Mouse (Mus musculus) left cerebral cortex, postnatal 25 days (tissue): ENCODE measurements at regions not wholly inside any gene's neighbourhood (a gene's known extent, or its start where the extent isn't known, plus 50 kb on each side); places are given as distances from the start of the nearest gene placed in this dataset.

Source experiments
- DNase-seq, 2 experiments: peaks; one replicate each; pipeline ENCODE4 v3.0.0; 2022; ENCODE audit warnings: low spot score in 2 of 2, mixed read lengths in 1 of 2
- intact Hi-C: fragments of 180-260 bp; cut with DNase I; formaldehyde crosslinking; loops from one replicate; pipeline ENCODE4 v1.15.1; 2025

DNA sequence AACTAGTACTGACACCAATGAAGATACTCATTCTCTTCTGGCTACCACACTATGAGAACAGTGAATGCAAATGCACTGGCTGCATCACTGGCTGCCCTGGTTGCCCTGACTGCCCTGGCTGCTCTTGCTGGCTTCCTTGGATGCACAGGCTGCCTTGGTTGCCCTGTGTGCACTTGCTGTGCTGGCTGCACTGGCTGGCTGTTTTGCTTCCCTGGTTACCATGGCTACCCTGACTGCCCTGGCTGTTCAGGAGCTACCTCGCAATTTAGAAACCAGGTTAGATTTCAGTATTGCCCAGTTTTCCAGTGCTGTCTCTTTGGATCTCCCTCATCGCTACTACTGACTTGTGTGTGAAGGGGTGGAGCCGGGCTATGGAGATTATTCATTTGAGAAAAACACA, 175.7 kb downstream of the Fat4 start:
- intact Hi-C loops = no loop called here
- DNase-seq = no peak

DNA sequence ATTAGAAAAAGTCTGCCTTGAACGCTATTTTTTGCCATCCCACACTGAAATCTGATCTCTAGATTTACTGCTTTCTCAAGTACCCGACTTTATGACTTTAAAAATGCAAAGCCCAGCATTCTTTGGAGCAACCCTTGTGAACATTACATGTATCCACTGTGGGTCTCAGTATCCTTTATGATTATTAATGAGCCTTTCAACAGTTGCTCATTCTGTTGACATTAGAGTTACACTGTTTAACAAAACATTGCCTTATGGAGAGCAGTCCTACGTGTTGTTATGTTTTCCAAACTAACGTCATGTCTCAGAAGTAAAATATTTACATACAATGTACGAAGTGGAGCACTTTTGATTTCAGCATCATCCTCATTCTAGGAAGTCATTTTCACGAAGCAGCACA, 178.7 kb downstream of the Fat4 start:
- DNase-seq = no peak
- intact Hi-C loops = no loop called here

DNA sequence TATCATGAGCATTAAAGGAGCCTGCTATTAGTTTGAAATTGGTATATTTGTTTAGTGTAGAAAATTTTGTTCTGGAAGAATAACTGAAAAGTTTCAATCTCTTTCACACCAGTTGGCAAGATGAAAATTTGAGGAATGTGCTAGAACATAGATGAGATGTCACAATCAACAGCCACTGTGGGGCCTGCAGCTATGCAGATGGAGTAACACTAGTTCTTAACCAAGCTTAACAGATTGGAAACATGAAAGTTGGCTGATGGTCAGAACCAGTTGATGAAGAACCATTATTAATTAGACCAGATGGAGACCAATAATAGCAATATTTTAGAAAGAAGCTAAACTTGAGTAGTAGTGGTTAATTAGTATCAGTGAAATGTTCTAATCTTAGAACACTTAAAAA, 182.3 kb downstream of the Fat4 start:
- no peak for DNase-seq
- intact Hi-C loops = no loop called here

DNA sequence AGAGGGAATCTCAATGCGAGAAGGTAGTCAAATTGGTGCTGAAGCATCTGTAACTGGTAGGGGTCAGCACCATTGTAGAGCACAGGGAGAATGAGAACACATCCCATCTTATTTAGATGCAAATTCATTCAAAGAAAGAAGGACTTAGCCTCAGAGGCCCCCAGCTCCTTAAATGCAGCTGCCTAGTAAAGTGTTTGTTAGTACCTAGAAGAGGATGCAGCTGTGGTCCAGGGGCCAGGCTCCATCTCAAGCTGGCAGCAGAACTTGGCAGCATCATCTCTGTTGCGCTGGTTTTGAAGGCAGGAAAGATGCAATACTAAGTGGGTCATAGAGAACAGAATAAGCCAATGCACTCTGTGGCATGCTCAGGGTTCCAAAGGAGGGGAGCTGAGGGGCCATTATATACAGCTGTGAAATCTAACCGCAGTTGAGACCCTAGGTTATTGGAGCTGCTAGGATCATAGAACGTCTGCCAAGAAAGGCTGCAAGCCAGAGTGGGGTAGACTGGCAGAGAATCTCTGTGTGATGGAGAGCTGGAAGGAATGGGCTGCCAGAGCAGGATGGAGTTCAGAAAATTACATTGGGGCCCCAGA, 196.0 kb downstream of the Fat4 start:
- intact Hi-C loops = no loop called here
- DNase-seq = no peak

DNA sequence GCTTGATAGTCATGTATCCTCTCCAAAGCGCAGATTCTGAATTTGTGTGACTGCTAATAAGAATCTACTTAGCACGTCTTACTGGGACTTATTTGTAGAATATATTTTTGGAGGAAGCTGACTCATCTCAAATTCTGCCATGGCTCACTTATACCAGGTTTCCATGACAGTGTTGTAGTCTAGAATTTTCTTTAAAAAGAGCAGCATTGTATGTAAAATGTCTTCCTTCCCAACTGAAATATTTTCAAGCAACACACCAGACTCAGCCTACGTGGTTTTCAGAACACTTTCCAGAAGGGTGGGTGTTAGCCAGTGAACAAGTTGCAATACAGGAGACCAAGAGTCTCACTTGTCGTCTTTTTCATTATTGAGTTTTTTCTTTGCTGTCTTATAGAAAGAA, 202.2 kb downstream of the Fat4 start:
- peak; percentile 4 to 51 for DNase-seq
- intact Hi-C loops = no loop called here

DNA sequence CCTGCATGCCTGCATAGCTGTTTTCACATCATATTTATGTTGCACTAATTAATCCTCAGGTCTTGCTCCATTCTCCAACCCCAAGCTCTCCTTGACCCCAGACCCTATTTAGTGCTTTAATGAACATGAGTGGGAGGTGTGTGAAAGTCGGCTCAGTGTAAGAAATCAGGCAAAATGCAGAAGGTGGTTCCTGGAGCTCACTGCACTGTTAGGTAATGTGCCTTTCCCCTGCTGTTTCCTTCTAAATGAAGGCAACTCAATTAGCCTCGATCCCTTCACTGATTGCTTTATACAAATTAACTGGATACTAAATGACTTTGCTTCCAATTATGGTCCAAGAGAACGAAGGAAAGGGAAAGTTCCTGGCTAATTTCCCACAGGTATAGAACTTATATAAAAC, 215.6 kb downstream of the Fat4 start:
- intact Hi-C loops = no loop called here
- no peak for DNase-seq

DNA sequence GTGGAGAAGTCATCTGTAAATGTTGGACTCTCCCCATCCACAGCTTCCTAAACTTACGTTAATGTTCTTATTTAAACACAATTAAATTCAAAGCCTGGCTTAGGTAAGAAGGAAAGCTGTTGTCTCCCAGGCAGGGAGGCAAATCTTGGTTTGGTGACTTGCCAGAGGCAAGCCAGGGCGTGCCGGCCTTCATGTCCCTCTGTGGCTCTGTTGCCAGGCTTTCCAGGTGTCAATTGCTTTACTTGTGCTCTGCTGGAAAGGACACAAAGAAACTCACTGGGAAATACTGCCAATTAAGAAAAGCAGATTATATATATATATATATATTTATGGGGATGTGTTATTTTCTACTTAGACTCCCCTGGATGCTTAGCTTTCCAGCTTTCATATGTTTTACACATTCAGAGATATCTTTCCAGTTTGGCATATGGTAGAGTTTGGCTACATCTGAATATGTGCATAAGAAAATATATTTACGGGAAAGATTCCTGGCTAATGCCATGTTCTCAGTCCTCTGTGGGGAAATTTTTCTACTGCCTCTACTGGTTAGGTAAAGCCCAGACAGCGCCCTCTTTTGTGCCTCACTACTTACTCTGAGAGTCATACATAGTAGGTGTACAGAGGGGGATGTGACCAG, 223.1 kb downstream of the Fat4 start:
- intact Hi-C loops = no loop called here
- DNase-seq = peak in 1 of 2 experiments; percentile 7

DNA sequence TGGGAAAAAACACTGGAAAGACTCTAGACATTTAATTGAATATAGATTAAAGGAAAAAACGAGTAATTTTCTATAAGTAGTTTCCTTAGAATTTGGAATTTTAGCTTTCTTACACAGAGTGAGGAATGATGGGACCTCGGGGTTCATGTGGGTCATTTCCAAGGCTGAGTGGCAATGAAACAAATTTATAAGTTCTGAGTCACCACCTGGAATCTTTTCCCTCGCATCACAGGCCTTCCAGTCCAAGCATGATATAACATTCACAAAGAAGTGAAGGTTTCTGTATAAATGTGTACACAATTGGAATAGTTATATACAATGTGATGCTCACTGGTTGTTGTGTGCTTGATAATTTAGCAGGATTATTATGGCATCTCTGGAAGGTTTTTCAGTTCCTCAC, 227.3 kb downstream of the Fat4 start:
- DNase-seq = no peak
- intact Hi-C loops = no loop called here

DNA sequence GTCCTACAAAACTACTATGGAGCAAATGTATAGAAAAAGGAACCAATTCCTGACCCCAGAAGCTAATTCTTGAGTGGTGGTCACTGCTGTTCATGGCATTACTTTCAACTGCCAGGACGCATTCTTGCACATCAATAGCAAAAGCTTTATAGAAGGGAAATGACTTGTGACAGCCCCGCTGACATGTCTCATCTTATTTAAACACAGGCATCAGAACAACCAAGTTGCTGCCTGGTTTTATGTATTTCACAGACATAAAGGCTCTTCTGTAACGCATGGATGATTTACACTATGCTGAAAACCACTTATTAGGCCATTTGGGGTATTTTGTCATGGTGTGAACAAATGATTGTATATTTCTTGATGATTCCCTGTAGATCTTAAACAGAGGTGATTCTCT, 228.1 kb downstream of the Fat4 start:
- no peak for DNase-seq
- intact Hi-C loops = no loop called here

DNA sequence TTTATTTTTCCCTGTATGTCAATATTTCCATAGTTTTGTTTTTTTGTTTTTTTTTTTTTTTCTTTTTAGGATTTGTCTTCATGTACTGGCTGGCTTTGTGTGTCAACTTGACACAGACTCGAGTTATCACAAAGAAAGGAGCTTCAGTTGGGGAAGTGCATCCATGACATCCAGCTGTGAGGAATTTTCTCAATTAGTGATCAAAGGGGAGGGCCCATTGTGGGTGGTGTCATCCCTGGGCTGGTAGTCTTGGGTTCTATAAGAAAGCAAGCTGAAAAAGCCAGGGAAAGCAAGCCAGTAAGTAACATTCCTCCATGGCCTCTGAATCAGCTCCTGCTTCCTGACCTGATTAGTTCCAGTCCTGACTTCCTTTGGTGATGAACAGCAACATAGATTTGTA, 228.7 kb downstream of the Fat4 start:
- intact Hi-C loops = no loop called here
- DNase-seq = no peak

DNA sequence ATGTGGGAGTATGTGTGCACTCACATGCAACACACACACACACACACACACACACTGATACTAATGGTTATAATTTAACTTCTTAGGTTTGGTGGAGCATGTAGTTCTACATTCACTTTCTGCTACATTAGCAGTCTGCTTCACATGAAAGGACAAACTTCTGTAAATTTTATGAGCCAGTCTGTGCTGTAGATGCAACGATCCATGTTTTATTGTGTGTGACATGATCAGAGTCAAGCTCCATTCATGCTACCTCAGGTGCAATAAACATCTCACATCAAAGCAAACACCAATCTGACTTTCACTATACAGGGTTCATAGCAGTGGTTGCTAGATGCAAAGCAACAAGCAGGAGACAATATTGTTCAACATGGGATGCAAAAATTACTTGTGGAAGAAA, 235.5 kb downstream of the Fat4 start:
- intact Hi-C loops = no loop called here
- DNase-seq = no peak

DNA sequence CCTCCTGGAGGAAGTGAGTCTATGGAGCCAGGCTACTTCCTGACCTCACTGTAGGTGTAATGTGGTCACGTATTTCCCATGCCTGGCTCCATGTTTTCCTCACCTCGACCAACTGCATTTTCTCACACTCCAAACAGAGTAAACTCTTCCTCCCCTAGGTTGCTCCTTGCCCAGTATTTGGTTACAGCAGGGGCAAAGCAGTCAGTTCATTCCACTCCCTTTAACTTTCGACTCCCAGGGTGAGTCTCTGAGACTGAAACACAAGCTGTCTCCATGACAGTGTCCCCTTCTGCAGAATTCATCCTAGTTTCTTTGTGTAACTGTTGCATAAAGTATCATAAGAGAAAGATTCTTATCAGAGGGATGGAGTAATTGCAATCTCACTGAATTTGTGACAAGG, 243.8 kb downstream of the Fat4 start:
- no peak for DNase-seq
- intact Hi-C loops = no loop called here

DNA sequence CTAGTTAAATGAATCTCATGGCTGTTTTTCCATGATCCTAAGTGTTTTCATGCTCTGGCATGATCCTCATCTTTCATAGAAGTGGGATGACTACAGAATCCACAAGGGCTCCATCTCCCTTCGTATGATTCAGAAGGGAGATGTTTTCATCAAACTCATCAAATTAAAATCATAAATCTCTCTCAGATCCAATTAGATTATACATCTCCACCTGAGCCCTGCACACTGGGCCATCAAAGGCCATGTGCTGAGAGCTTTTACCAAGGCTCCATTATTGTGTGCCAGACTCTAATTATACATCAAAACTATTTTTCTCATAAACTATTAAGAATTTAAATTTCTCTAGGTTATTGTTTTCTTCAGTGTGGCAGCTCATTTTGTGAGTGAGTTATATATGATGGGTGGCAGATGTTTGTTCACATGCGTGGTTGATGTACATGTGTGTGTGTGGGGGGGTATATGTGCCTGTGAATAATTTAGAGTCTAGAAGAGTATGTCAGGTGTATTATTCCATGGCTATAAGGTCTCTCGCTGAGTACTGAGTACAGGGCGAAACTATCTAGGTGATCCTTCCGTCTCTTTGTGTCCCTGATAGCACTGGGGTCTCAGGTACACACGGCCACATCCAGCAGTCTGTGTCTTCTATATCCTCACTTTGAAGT, 278.4 kb downstream of the Fat4 start:
- no peak for DNase-seq
- intact Hi-C loops = no loop called here

DNA sequence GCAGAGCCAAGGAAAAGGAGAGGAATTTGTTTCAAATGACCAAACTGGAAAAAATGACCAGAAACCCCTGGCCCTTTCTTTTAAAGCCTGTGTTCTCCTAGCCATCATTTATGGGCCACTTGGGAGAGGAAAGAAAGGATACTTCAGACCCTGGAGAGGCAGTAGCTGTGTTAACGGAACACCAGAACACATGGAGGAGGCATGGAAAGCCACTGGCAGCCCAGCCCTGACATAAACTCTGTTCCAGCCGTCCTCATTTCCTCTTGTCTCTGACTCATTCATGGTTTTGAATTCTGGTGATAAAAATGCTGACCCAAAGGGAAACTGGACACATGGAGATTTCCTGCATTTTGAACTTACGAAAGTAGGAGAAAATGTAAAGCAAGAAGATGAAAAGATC, 295.9 kb downstream of the Fat4 start:
- no peak for DNase-seq
- intact Hi-C loops = no loop called here

DNA sequence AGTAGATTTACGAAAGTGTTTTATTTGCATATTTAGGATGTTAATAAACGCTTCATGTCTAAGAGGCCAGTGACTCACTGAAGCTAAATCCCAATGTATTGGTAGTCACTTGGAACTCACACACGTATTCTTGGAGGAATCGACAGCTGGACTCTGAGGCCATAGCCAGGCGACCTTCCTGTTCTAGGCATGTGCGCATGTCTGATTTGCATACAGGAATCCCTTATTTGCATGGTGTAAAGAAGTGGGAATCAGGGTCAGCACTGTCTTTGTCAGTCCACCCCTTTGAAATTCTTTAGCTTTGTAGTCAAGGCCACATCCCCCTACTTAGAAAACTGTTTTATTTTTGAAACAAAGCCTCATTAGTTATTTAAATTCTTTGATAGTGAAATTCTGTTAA, 308.4 kb downstream of the Fat4 start:
- intact Hi-C loops = no loop called here
- no peak for DNase-seq

DNA sequence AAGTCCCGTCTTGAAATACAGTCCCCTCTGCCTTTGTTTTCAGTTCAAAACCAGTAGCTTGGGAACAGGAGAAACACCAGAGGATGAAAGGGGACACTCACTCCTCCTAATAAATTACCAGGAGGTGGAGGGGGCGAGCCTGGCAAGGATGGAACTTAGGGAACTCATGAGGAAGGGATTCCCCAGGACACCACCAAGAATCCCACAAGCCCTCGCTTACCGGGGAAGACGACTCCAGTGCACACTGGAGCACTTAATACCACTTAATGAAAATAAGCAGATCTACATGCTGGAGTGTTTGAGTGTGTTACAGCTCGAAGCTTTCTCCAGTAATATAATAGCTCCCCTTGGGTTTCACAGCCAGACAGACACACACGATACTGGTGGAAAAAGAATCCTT, 315.9 kb downstream of the Fat4 start:
- no peak for DNase-seq
- intact Hi-C loops = no loop called here

DNA sequence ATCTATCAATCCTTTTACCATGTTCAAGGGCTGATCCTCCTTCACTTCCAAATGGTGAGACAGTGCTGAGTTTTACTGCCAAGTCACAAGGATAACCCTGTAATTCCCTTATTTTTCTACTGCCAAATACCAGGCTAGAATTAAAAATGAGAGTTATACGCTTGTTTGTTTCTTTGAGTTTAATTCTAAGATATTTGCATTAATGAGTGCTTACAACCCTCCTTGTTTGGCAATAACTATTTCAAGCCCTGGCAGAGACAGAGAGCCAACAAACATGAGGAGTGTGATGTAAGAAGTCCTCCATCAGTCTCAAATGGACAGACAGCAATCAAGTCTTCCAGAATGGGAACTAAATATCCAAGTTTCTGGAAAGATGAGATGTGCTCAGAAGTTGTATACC, 321.9 kb downstream of the Fat4 start:
- no peak for DNase-seq
- intact Hi-C loops = no loop called here

DNA sequence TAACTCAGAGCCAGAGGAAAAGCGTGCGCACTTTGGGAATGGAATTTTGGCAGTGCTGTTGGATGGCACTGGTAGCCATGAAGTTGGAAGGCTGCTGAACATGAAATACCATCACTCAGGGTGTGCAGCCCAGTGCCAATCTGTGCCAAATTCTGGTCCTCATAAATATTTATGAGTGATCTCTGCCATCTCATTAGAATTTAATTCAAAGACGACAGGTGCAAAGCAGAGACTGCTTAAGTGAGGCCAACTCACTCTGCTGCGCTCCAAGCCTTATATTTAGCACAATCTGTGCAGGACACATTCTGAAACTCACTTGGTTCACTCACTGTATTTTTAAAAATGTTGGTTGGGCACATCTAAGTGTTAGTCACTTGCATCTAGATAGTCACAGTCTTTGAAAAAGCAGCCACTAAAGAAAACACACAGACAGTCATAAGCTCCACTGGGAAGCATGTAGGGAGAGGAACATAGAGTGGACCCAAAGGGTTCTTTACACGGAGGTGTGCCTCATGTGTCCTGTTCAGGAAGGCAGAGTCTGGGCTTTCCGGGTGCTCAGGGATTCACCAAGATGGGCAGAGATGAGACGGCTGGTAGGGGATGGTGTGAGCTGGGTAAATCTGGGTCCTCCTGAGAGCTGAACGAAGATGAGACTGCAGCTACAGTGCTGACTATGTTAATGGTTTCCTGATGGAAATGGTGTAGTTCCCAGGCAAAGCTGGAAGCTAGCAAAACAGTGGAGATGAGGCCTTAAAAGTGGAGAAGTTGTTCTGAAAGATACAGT, 322.8 kb downstream of the Fat4 start:
- peak in 1 of 2 experiments; percentile 79 for DNase-seq
- intact Hi-C loops = loop anchor here (10.0 kb wide), 1 partner anchor 195 kb away; no protein-coding TSS in a partner anchor

DNA sequence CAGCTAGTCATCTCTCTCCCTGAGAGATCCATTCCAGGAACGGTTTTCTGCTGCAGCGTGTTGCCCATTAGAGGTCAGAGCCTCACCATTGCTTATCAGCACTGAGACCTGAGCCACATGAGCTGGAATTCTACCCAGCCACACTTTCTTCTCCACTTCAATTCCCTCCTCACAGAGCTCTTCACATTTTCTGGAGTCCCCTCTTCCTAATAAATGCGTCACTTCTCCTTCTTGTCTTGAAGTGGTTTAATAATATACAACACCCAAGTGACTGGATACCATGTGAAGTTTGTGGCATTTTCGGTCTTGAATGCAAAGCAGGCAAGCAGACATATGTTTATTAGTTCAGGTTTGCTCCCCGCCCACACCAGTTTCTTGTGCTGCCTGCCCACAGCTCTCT, 324.9 kb downstream of the Fat4 start:
- DNase-seq = peak in 1 of 2 experiments; percentile 8

DNA sequence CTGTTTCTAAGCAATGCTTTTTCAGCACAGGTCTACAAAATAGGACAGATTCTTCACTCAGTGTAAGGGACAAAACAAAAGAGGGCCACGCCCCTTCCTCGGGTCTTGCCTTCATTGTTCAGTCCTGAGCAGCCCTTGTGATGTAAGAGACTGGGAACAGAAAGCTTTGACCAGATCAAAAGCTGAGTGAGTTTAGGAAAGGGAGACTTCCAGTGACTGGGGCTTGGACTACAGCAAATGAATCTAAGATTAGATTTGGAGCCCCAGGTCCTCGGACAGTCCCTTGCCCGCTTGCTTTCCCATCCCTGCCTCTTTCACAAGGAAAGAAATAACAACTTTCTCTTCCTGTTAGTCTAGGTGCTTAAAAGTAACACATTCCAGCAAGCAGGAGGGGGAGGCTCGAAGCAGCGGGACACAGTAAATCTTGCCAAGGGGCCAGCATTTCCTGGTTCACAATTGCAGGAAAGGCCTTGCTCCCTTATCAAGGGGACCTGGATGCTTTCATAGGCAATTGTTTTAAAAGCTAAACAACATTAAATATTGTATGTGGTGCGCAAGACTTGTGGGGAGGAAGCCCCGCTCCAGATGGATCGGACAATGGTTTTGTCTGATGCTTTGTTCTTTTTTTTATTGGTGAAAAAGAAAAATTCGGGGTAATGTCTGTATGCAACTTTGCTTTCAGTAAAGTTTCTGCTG, 333.4 kb downstream of the Fat4 start:
- intact Hi-C loops = loop anchor here (2.0 kb wide), 1 partner anchor 335 kb away; no protein-coding TSS in a partner anchor
- DNase-seq = no peak

More for the DNA sequence above, 324.9 kb downstream of the Fat4 start:
- intact Hi-C loops = loop anchor here (10.0 kb wide), 1 partner anchor 197 kb away; no protein-coding TSS in a partner anchor
